Mouse (Mus musculus): Measurements from ENCODE around the gene Ptpn4.

GRCm38 (mm10) chr1:119838241-119838640 is 828 bp upstream of the Ptpn4 start:
- TF ChIP-seq POLR2A (IDR thresholded peaks at IDR 0.05; ENCODE audit: control insufficient read depth in 1 of 2, insufficient read depth in 1 of 2, low read depth in 1 of 2, low read length in 2 of 2, poor library complexity in 1 of 2) (no peak), ZNF384 (IDR thresholded peaks at IDR 0.05; ENCODE audit: low read depth, low read length) (no peak), TBP (IDR thresholded peaks at IDR 0.05; ENCODE audit: low read depth, low read length) (no peak)

Measured in MEL (cell line).